Mouse (Mus musculus): ENCODE data around the gene Nuak2. TPM values are rescaled to one million over a fixed set of nuclear protein-coding genes. Genes with fewer than 3 reads are reported as not detected.
A peak's percentile ranks its signal among the peaks of the same experiment; 100 is the strongest.

Gene Nuak2
- polyA plus RNA-seq, 1 experiment from 2014 or later = 57.7 TPM

DNA sequence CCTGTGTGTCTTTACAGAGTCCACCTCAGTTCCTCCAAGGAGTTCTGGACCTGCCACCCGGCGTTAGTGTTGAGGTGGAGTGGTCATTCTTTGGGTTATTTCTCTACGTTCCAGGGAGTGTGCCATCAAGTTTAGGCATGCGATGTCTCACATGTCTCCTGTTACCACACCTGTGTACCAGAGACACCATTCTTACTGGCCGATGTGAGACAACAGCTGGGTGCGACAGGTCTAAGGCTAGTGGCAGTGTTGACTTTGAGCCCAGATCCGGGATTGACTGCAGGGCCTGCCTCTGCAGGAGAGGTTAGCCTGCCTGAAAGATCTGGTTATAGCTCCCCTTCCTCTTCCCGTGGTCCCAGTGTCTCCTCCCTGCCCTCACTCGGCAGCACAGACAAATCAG is 38.3 kb downstream of the Nuak2 start:
- DNase-seq (ENCODE audit: low spot score) (no peak), ATAC-seq (replicated peaks; ENCODE audit: low FRiP score) (no peak)
- H3K4me3 ChIP-seq (ENCODE audit: low read depth, low read length) = no peak overlapping the region
- H3K27ac ChIP-seq (ENCODE audit: low read depth, low read length) = no peak overlapping the region
- peaks cover 9% of the 10 kb centered on the region; the same call in 1 of the 2 replicates for H3K36me3 ChIP-seq (ENCODE audit: control insufficient read depth, insufficient read depth, low read length)
- no peaks in the 10 kb centered on the region for H3K9me3 ChIP-seq (ENCODE audit: control insufficient read depth, low read length)
- no peak overlapping the region for H3K4me2 ChIP-seq (ENCODE audit: low read depth, low read length, severe bottlenecking)
- H3K27me3 ChIP-seq (ENCODE audit: control insufficient read depth, insufficient read depth, low read length) = no peaks in the 10 kb centered on the region
- 78% methylated on average over 9 of the region's 9 CpGs for WGBS
- H3K4me1 ChIP-seq (replicated peaks; ENCODE audit: control insufficient read depth, insufficient read depth, low read length) = no peaks in the 10 kb centered on the region; the same call in 1 of the 2 replicates
- no peak overlapping the region; the same call in 1 of the 2 replicates for H3K9ac ChIP-seq (ENCODE audit: low read length)

DNA sequence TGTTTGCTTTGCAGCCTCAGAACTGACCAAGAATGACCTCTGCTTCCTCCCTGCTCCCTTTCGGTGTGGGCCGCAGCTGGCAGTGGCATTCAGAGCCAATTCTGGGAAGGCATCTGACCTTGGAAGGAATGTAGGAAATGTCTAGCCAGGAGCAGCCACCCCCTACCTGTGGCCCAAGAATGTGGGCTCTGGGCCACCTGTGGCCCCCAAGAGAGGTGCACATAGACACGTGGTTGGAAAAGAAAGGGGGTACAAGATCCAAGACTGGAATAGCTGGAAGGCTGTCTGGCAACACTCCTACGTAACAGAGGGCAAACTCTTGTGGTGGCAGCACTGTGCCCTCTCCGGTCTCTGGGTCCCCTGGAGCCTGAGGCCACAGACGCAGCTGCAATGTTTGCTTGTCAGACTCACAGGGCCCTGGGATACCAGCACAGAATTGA is 39.3 kb downstream of the Nuak2 start:
- Histone ChIP-seq H3K36me3 (ENCODE audit: control insufficient read depth, insufficient read depth, low read length) (peaks cover 12% of the 10 kb centered on the region; the same call in 1 of the 2 replicates), H3K4me1 (replicated peaks; ENCODE audit: control insufficient read depth, insufficient read depth, low read length) (no peaks in the 10 kb centered on the region; the same call in 1 of the 2 replicates), H3K9ac (ENCODE audit: low read length) (peak overlapping the region; percentile 28), H3K27me3 (ENCODE audit: control insufficient read depth, insufficient read depth, low read length) (no peaks in the 10 kb centered on the region), H3K9me3 (ENCODE audit: control insufficient read depth, low read length) (no peaks in the 10 kb centered on the region), H3K4me2 (ENCODE audit: low read depth, low read length, severe bottlenecking) (no peak overlapping the region), H3K4me3 (ENCODE audit: low read depth, low read length) (no peak overlapping the region), H3K27ac (ENCODE audit: low read depth, low read length) (no peak overlapping the region)
- DNase-seq (ENCODE audit: low spot score) = no peak
- no peak for ATAC-seq (replicated peaks; ENCODE audit: low FRiP score)
- 43% methylated on average over 6 of the region's 6 CpGs for WGBS

DNA sequence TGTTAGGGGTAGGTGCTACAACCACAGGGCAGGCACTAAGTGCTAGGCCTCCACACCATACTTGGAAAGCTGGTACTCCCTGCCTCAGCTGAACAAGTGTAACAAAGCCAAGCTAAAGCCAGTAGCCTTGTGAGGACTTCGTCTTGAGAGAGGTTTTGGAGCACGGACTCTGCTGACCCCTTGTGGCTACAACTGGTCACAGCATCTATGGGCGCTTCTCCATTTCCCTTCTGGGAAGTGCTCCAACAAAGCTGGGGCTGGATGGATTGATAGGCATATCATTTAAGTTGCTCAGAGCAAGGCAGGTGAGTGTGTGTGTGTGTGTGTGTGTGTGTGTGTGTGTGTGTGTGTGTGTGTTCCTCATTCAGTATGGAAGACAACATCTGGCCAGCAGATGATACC is 39.9 kb downstream of the Nuak2 start:
- Histone ChIP-seq H3K4me3 (ENCODE audit: low read depth, low read length) (no peak overlapping the region), H3K27me3 (ENCODE audit: control insufficient read depth, insufficient read depth, low read length) (no peaks in the 10 kb centered on the region), H3K9me3 (ENCODE audit: control insufficient read depth, low read length) (no peaks in the 10 kb centered on the region), H3K4me2 (ENCODE audit: low read depth, low read length, severe bottlenecking) (no peak overlapping the region), H3K9ac (ENCODE audit: low read length) (peak overlapping the region; percentile 28; the same call in 1 of the 2 replicates), H3K36me3 (ENCODE audit: control insufficient read depth, insufficient read depth, low read length) (peaks cover 16% of the 10 kb centered on the region; the same call in 1 of the 2 replicates), H3K27ac (ENCODE audit: low read depth, low read length) (no peak overlapping the region), H3K4me1 (replicated peaks; ENCODE audit: control insufficient read depth, insufficient read depth, low read length) (no peaks in the 10 kb centered on the region; the same call in 1 of the 2 replicates)
- ATAC-seq (replicated peaks; ENCODE audit: low FRiP score) (peak; percentile 79), DNase-seq (ENCODE audit: low spot score) (peak; percentile 92)
- 0% methylated on average over 3 of the region's 3 CpGs for WGBS

DNA sequence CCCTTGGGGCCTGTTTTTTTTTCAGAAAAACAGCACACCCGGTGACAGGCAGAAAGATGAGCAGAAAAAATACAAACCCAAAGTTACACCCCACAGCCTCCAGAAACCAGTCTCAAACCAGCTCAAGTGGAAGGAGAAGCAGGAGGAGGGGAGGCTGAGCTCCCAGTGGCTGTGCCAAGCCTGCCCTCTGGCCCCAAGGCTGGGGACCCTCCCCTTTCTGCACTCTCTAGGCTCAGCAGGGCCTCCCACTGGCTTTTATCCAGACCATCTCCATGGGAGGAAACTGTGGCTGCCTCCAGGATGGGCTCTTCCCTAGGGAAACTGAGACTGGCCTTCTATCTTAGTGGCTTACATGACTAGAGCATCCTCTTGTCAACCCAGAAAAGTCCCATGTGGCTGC is 40.9 kb downstream of the Nuak2 start:
- DNase-seq (ENCODE audit: low spot score) (no peak), ATAC-seq (replicated peaks; ENCODE audit: low FRiP score) (no peak)
- peaks cover 16% of the 10 kb centered on the region; the same call in 1 of the 2 replicates for H3K36me3 ChIP-seq (ENCODE audit: control insufficient read depth, insufficient read depth, low read length)
- H3K9me3 ChIP-seq (ENCODE audit: control insufficient read depth, low read length) = no peaks in the 10 kb centered on the region
- H3K9ac ChIP-seq (ENCODE audit: low read length) = no peak overlapping the region
- H3K27ac ChIP-seq (ENCODE audit: low read depth, low read length) = no peak overlapping the region
- no peaks in the 10 kb centered on the region; the same call in 1 of the 2 replicates for H3K4me1 ChIP-seq (replicated peaks; ENCODE audit: control insufficient read depth, insufficient read depth, low read length)
- no peaks in the 10 kb centered on the region for H3K27me3 ChIP-seq (ENCODE audit: control insufficient read depth, insufficient read depth, low read length)
- H3K4me2 ChIP-seq (ENCODE audit: low read depth, low read length, severe bottlenecking) = no peak overlapping the region
- 100% methylated on average over 1 of the region's 1 CpGs for WGBS
- no peak overlapping the region for H3K4me3 ChIP-seq (ENCODE audit: low read depth, low read length)

DNA sequence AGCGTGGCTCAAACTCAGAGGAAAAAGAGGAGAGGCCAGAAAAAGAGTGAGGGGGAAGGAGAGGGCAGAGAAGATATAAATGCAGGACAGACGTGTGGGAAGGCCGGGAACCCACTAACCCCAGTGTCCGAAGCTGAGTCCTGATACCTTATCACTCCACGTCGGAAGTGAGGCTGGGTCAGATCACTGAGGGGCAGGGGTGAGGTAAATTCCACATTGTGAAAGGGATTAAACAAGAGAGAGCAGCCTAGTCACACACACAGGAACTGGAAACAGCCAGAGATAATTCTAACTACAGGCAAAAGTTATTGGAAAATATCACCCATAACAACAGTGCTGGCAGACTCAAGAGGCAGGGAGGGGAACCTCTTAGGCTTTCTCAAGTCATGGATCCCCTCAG is 46.0 kb downstream of the Nuak2 start:
- no peak overlapping the region for H3K9ac ChIP-seq (ENCODE audit: low read length)
- ATAC-seq (replicated peaks; ENCODE audit: low FRiP score) = no peak
- H3K4me2 ChIP-seq (ENCODE audit: low read depth, low read length, severe bottlenecking) = no peak overlapping the region
- H3K36me3 ChIP-seq (ENCODE audit: control insufficient read depth, insufficient read depth, low read length) = peaks cover 16% of the 10 kb centered on the region; the same call in 1 of the 2 replicates
- H3K9me3 ChIP-seq (ENCODE audit: control insufficient read depth, low read length) = no peaks in the 10 kb centered on the region
- DNase-seq (ENCODE audit: low spot score) = no peak
- peaks cover 3% of the 10 kb centered on the region; the same call in 1 of the 2 replicates for H3K4me1 ChIP-seq (replicated peaks; ENCODE audit: control insufficient read depth, insufficient read depth, low read length)
- H3K4me3 ChIP-seq (ENCODE audit: low read depth, low read length) = no peak overlapping the region
- H3K27me3 ChIP-seq (ENCODE audit: control insufficient read depth, insufficient read depth, low read length) = no peaks in the 10 kb centered on the region
- 86% methylated on average over 6 of the region's 6 CpGs for WGBS
- H3K27ac ChIP-seq (ENCODE audit: low read depth, low read length) = no peak overlapping the region

DNA sequence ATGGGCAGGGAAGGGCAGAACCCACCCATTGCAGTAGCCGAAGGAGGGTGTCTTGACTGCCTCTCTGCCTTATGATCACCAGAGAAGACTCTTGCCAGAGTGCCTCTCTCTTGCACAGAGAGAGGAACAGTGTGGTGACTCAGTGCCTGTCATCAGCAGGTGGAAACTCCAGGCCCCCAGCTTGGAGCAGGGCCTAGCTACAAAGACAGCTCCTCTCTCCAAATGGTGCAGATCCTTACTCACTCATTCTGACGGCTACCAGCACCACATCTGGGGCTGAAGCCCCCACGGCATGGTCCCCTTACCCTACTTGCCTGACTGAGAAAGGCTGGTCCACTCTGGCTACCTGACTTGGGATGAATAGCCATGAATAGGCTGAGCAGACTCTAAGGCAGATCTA is 48.5 kb downstream of the Nuak2 start:
- Histone ChIP-seq H3K4me2 (ENCODE audit: low read depth, low read length, severe bottlenecking) (no peak overlapping the region), H3K36me3 (ENCODE audit: control insufficient read depth, insufficient read depth, low read length) (peaks cover 7% of the 10 kb centered on the region; the same call in 1 of the 2 replicates), H3K9ac (ENCODE audit: low read length) (no peak overlapping the region), H3K4me1 (replicated peaks; ENCODE audit: control insufficient read depth, insufficient read depth, low read length) (peaks cover 5% of the 10 kb centered on the region; the same call in 1 of the 2 replicates), H3K4me3 (ENCODE audit: low read depth, low read length) (no peak overlapping the region), H3K27ac (ENCODE audit: low read depth, low read length) (no peak overlapping the region), H3K9me3 (ENCODE audit: control insufficient read depth, low read length) (no peaks in the 10 kb centered on the region), H3K27me3 (ENCODE audit: control insufficient read depth, insufficient read depth, low read length) (no peaks in the 10 kb centered on the region)
- ATAC-seq (replicated peaks; ENCODE audit: low FRiP score) (no peak), DNase-seq (ENCODE audit: low spot score) (no peak)
- WGBS = 90% methylated on average over 3 of the region's 3 CpGs

DNA sequence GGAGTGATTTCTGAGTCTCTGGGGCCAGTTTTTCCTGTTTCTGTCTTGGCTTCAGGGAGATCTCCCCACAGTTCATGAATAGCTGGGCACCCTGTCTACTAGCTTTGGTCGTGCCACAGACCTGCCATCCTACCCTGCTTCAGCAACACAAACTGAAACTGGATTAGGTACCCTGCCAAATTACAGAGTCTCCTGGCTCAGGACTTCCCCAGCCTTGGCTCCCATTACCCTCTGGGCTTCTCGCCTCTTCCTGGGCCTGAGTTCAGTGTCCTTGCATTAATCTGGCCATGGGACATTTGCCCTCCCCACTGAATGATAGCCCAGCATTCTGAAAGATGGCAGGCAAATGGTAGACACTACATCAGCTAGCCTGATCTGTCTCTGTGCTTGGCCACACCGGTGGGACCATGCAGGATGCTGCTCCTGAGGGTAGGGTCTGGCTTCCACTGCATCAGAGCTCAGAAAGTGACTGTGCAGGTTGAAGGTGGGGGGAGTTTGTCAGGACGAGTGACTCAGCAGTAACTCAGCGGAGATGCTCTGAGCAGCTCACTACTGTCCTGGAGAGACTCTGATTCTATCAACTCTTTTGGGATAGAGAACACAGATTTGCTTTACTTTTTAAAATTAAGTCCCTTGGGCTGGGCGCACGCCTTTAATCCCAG is 49.1 kb downstream of the Nuak2 start:
- 85% methylated on average over 7 of the region's 7 CpGs for WGBS
- no peaks in the 10 kb centered on the region for H3K9me3 ChIP-seq (ENCODE audit: control insufficient read depth, low read length)
- no peak overlapping the region for H3K4me3 ChIP-seq (ENCODE audit: low read depth, low read length)
- no peak overlapping the region for H3K4me2 ChIP-seq (ENCODE audit: low read depth, low read length, severe bottlenecking)
- peaks cover 6% of the 10 kb centered on the region; the same call in 1 of the 2 replicates for H3K36me3 ChIP-seq (ENCODE audit: control insufficient read depth, insufficient read depth, low read length)
- DNase-seq (ENCODE audit: low spot score) (no peak), ATAC-seq (replicated peaks; ENCODE audit: low FRiP score) (no peak)
- H3K9ac ChIP-seq (ENCODE audit: low read length) = no peak overlapping the region
- no peak overlapping the region for H3K27ac ChIP-seq (ENCODE audit: low read depth, low read length)
- peaks cover 5% of the 10 kb centered on the region; the same call in 1 of the 2 replicates for H3K4me1 ChIP-seq (replicated peaks; ENCODE audit: control insufficient read depth, insufficient read depth, low read length)
- H3K27me3 ChIP-seq (ENCODE audit: control insufficient read depth, insufficient read depth, low read length) = no peaks in the 10 kb centered on the region

DNA sequence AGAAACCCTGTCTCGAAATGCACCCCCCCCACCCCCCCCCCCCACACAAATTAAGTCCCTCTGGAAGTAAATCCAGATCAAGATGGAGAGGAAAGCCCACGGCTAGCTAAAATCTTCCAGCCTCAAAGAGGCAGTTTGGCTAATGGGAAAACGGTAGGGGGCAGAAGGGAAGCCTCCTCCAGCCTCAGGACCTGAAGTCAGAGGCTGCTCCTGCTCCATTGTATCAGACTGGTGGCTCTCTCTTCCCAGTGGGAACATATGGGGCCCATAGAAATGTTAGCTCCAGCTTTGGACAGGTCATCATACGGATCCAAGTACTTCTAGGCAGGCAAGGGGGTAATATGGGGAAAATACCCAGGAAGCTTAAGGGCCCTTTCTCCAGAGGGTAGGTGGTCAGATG is 49.7 kb downstream of the Nuak2 start:
- peaks cover 5% of the 10 kb centered on the region; the same call in 1 of the 2 replicates for H3K4me1 ChIP-seq (replicated peaks; ENCODE audit: control insufficient read depth, insufficient read depth, low read length)
- H3K27me3 ChIP-seq (ENCODE audit: control insufficient read depth, insufficient read depth, low read length) = no peaks in the 10 kb centered on the region
- no peaks in the 10 kb centered on the region; the same call in 1 of the 2 replicates for H3K36me3 ChIP-seq (ENCODE audit: control insufficient read depth, insufficient read depth, low read length)
- DNase-seq (ENCODE audit: low spot score) = no peak
- H3K4me2 ChIP-seq (ENCODE audit: low read depth, low read length, severe bottlenecking) = no peak overlapping the region
- H3K27ac ChIP-seq (ENCODE audit: low read depth, low read length) = no peak overlapping the region
- no peak for ATAC-seq (replicated peaks; ENCODE audit: low FRiP score)
- no peaks in the 10 kb centered on the region for H3K9me3 ChIP-seq (ENCODE audit: control insufficient read depth, low read length)
- no peak overlapping the region for H3K9ac ChIP-seq (ENCODE audit: low read length)
- WGBS = 51% methylated on average over 4 of the region's 4 CpGs
- no peak overlapping the region for H3K4me3 ChIP-seq (ENCODE audit: low read depth, low read length)

DNA sequence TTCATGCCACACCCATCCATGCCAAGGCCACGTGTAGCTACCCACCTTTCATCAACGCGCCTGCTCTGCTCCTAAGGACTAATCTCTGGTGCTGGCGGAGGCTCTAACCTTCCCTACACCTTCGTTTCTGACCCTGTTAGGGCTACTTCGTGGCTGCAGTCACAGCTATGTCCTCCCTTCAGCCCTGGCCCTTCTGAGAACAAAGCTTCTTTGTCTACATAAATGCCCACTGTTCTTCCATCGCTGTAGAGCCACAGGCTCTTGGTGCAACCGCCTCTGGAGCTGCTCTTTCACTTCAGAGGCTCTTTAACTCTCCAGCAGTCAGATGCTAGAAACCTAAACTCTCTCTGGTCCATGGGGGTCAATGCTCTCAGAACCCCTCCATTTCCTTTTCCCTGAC is 50.3 kb downstream of the Nuak2 start:
- DNase-seq (ENCODE audit: low spot score) = no peak
- H3K4me2 ChIP-seq (ENCODE audit: low read depth, low read length, severe bottlenecking) = no peak overlapping the region
- ATAC-seq (replicated peaks; ENCODE audit: low FRiP score) = no peak
- WGBS = 49% methylated on average over 8 of the region's 8 CpGs
- H3K4me1 ChIP-seq (replicated peaks; ENCODE audit: control insufficient read depth, insufficient read depth, low read length) = peaks cover 5% of the 10 kb centered on the region; the same call in 1 of the 2 replicates
- H3K4me3 ChIP-seq (ENCODE audit: low read depth, low read length) = no peak overlapping the region
- no peaks in the 10 kb centered on the region for H3K9me3 ChIP-seq (ENCODE audit: control insufficient read depth, low read length)
- no peaks in the 10 kb centered on the region for H3K27me3 ChIP-seq (ENCODE audit: control insufficient read depth, insufficient read depth, low read length)
- H3K27ac ChIP-seq (ENCODE audit: low read depth, low read length) = no peak overlapping the region
- peak overlapping the region; percentile 7; the same call in 1 of the 2 replicates for H3K9ac ChIP-seq (ENCODE audit: low read length)
- H3K36me3 ChIP-seq (ENCODE audit: control insufficient read depth, insufficient read depth, low read length) = no peaks in the 10 kb centered on the region
